Mouse (Mus musculus): ENCODE measurements around the gene Rhebl1.

Rhebl1 gene

GRCm38 (mm10) chr15:98871070-98871915 lies 23.0 kb downstream of the Rhebl1 start, which contains the start of gene Kmt2d:
Kmt2d (minus strand) TSS chr15:98871204.
- no peak for DNase-seq (ENCODE audit: low spot score)

- DNase-seq (ENCODE audit: low spot score), result no peak
These were observed 23.9 kb downstream of the Rhebl1 start for GRCm38 (mm10) chr15:98870179-98871069.

GRCm38 (mm10) chr15:98869342-98870178 lies 24.8 kb downstream of the Rhebl1 start:
- DNase-seq (ENCODE audit: low spot score), result no peak

- DNase-seq (ENCODE audit: low spot score), result no peak
These were observed 25.8 kb downstream of the Rhebl1 start for GRCm38 (mm10) chr15:98868346-98869063.

- no peak for DNase-seq (ENCODE audit: low spot score)
These were observed 27.0 kb downstream of the Rhebl1 start for GRCm38 (mm10) chr15:98867321-98867720.

- DNase-seq (ENCODE audit: low spot score), result no peak
These were observed 27.8 kb downstream of the Rhebl1 start for GRCm38 (mm10) chr15:98866501-98866900.

GRCm38 (mm10) chr15:98865771-98866170 lies 28.6 kb downstream of the Rhebl1 start:
- no peak for DNase-seq (ENCODE audit: low spot score)

GRCm38 (mm10) chr15:98864951-98865350 lies 29.4 kb downstream of the Rhebl1 start:
- no peak for DNase-seq (ENCODE audit: low spot score)

GRCm38 (mm10) chr15:98863451-98863958 lies 30.8 kb downstream of the Rhebl1 start:
- DNase-seq (ENCODE audit: low spot score), result peak; percentile 10

- peak; percentile 8 for DNase-seq (ENCODE audit: low spot score)
These were observed 32.5 kb downstream of the Rhebl1 start for GRCm38 (mm10) chr15:98861701-98862410.

GRCm38 (mm10) chr15:98860921-98861320 lies 33.4 kb downstream of the Rhebl1 start:
- no peak for DNase-seq (ENCODE audit: low spot score)

- no peak for DNase-seq (ENCODE audit: low spot score)
These were observed 34.9 kb downstream of the Rhebl1 start for GRCm38 (mm10) chr15:98859319-98860043.

- DNase-seq (ENCODE audit: low spot score), result no peak
These were observed 40.1 kb downstream of the Rhebl1 start for GRCm38 (mm10) chr15:98854214-98854613.

GRCm38 (mm10) chr15:98853161-98853937 lies 41.0 kb downstream of the Rhebl1 start:
- no peak for DNase-seq (ENCODE audit: low spot score)

GRCm38 (mm10) chr15:98852733-98853132 lies 41.6 kb downstream of the Rhebl1 start:
- DNase-seq (ENCODE audit: low spot score), result no peak

GRCm38 (mm10) chr15:98852071-98852470 lies 42.3 kb downstream of the Rhebl1 start:
- DNase-seq (ENCODE audit: low spot score), result no peak

GRCm38 (mm10) chr15:98851229-98851818 lies 43.0 kb downstream of the Rhebl1 start:
- DNase-seq (ENCODE audit: low spot score), result no peak

- DNase-seq (ENCODE audit: low spot score), result no peak
These were observed 43.7 kb downstream of the Rhebl1 start for GRCm38 (mm10) chr15:98850668-98851067.

Measured in urinary bladder, postnatal 10 days (tissue).